ENCODE assay signal across 12 mouse cellular contexts in the genomic region with DNA sequence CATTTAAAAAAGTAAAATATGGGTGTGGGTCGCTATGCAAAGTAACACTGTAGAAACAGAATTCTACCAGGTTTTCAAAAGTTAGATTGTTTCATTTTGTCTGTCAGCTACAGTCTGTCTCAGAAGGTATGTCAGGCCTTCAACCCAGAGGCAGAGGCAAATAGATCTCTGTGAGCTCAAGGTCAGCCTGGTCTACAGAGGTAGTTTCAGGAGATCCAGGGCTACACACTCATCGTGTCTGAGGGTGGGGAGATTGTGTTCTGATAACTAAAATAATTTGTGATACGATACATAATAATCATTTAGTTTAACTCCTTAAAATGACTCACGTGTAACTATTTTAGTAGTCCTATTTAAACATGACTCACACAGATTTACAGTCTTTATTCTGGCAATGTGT. TPM values are rescaled to one million over a fixed set of nuclear protein-coding genes. Genes with fewer than 3 reads are reported as not detected.
A peak's percentile ranks its signal among the peaks of the same experiment; 100 is the strongest.
DNase-seq lines count a peak whose midpoint lies in the region; ATAC-seq and TF ChIP-seq lines count a peak whose summit lies in the region.
"Had no signal": no experiment of that assay in that cellular context is flagged by ENCODE, and none has a peak within 500 bp of the region (broad histone marks: within the 10 kb centered on the region; RNA-seq: fewer than 3 reads in every experiment).

No protein-coding gene starts in this region.

- H3K27me3 ChIP-seq in lung, embryonic 15.5 days = 0 out of 2 replicates have a peak, but pooled peaks cover 4% of the 10 kb centered on the region
- H3K27me3 ChIP-seq in embryonic facial prominence, embryonic 15.5 days = no peaks in the 10 kb centered on the region
- H3K27me3 ChIP-seq in hindbrain, postnatal 0 days (ENCODE audit: insufficient read depth, low read length) = no peaks in the 10 kb centered on the region
- H3K27me3 ChIP-seq in neural tube, embryonic 13.5 days = peaks cover 14% of the 10 kb centered on the region

- H3K9ac ChIP-seq in lung, embryonic 15.5 days = peak overlapping the region; percentile 32; the same call in 1 of the 2 replicates
- no peak overlapping the region for H3K9ac ChIP-seq in embryonic facial prominence, embryonic 15.5 days
- H3K9ac ChIP-seq in hindbrain, postnatal 0 days (replicated peaks; ENCODE audit: low read length) = no peak overlapping the region
- H3K9ac ChIP-seq in neural tube, embryonic 13.5 days = no peak overlapping the region

- no peaks in the 10 kb centered on the region for H3K9me3 ChIP-seq in lung, embryonic 15.5 days
- no peaks in the 10 kb centered on the region for H3K9me3 ChIP-seq in embryonic facial prominence, embryonic 15.5 days (replicated peaks)
- no peaks in the 10 kb centered on the region for H3K9me3 ChIP-seq in hindbrain, postnatal 0 days (ENCODE audit: low read length)
- peaks cover 10% of the 10 kb centered on the region; the same call in 1 of the 2 replicates for H3K9me3 ChIP-seq in neural tube, embryonic 13.5 days

- TF ChIP-seq CTCF in hindbrain, postnatal 0 days (IDR thresholded peaks at IDR 0.05; ENCODE audit: low read depth) = no peak

- peak overlapping the region; percentile 67; the same call in 1 of the 2 replicates for H3K4me3 ChIP-seq in lung, embryonic 15.5 days
- peak overlapping the region; percentile 62; the same call in 1 of the 2 replicates for H3K4me3 ChIP-seq in embryonic facial prominence, embryonic 15.5 days (replicated peaks)
- H3K4me3 ChIP-seq in hindbrain, postnatal 0 days (ENCODE audit: low read length) = no peak overlapping the region
- H3K4me3 ChIP-seq in neural tube, embryonic 13.5 days = peak overlapping the region; percentile 54; the same call in 1 of the 2 replicates

- DNase-seq in lung, postnatal 4 days = no peak
- no peak for DNase-seq in hindbrain, postnatal 0 days (ENCODE audit: low spot score)
- no peak for DNase-seq in spleen, adult 18-20 months
- DNase-seq in urinary bladder, postnatal 14 days (ENCODE audit: low spot score) = no peak
- no peak for DNase-seq in adrenal gland, postnatal 25 days
- DNase-seq: kidney, adult 2 months had no signal

- peaks cover 10% of the 10 kb centered on the region; the same call in 1 of the 2 replicates for H3K4me1 ChIP-seq in lung, embryonic 15.5 days
- peaks cover 10% of the 10 kb centered on the region for H3K4me1 ChIP-seq in embryonic facial prominence, embryonic 15.5 days
- H3K4me1 ChIP-seq in hindbrain, postnatal 0 days (ENCODE audit: insufficient read depth, low read length) = peaks cover 10% of the 10 kb centered on the region; the same call in 1 of the 2 replicates
- H3K4me1 ChIP-seq in neural tube, embryonic 13.5 days (replicated peaks) = peaks cover 15% of the 10 kb centered on the region

- no peak for ATAC-seq in lung, embryonic 15.5 days (ENCODE audit: borderline replicate concordance, extremely low read depth, low FRiP score, low TSS enrichment)
- ATAC-seq in embryonic facial prominence, embryonic 15.5 days (ENCODE audit: insufficient number of reproducible peaks, low FRiP score, low TSS enrichment, low read depth) = no peak
- no peak for ATAC-seq in hindbrain, postnatal 0 days
- no peak for ATAC-seq in neural tube, embryonic 13.5 days (ENCODE audit: low read depth)

- no peak overlapping the region for H3K27ac ChIP-seq in lung, embryonic 15.5 days
- H3K27ac ChIP-seq in embryonic facial prominence, embryonic 15.5 days (replicated peaks) = no peak overlapping the region
- no peak overlapping the region for H3K27ac ChIP-seq in hindbrain, postnatal 0 days
- H3K27ac ChIP-seq in neural tube, embryonic 13.5 days (replicated peaks) = no peak overlapping the region

- WGBS in lung, embryonic 15.5 days = 85% methylated on average over 4 of the region's 4 CpGs
- WGBS in embryonic facial prominence, embryonic 15.5 days = 90% methylated on average over 4 of the region's 4 CpGs
- WGBS in hindbrain, postnatal 0 days = 92% methylated on average over 4 of the region's 4 CpGs
- WGBS in neural tube, embryonic 13.5 days = 95% methylated on average over 4 of the region's 4 CpGs

- peaks cover 31% of the 10 kb centered on the region for H3K36me3 ChIP-seq in lung, embryonic 15.5 days
- peaks cover 34% of the 10 kb centered on the region for H3K36me3 ChIP-seq in embryonic facial prominence, embryonic 15.5 days
- H3K36me3 ChIP-seq in hindbrain, postnatal 0 days (ENCODE audit: insufficient read depth, low read length) = peaks cover 14% of the 10 kb centered on the region; the same call in 1 of the 2 replicates
- peaks cover 34% of the 10 kb centered on the region for H3K36me3 ChIP-seq in neural tube, embryonic 13.5 days

- H3K4me2 ChIP-seq in lung, embryonic 15.5 days = peak overlapping the region; percentile 77
- H3K4me2 ChIP-seq in embryonic facial prominence, embryonic 15.5 days (replicated peaks) = peak overlapping the region; percentile 72; the same call in 1 of the 2 replicates
- H3K4me2 ChIP-seq in hindbrain, postnatal 0 days (ENCODE audit: low read depth, low read length) = peak overlapping the region; percentile 84; the same call in 1 of the 2 replicates
- H3K4me2 ChIP-seq in neural tube, embryonic 13.5 days = peak overlapping the region; percentile 78

RNA-seq across cellular contexts. Expression of a gene that starts 1.6 kb away (rescaled TPM):
- polyA plus RNA-seq in lung, embryonic 15.5 days (2015; fragmentation: Nextera tagmentation; extraction: Ambion mirVana) = 7.8 and 8.3 TPM in 2 replicates
- 6.6 and 9.3 TPM in 2 replicates for polyA plus RNA-seq in embryonic facial prominence, embryonic 15.5 days (2015; fragmentation: Nextera tagmentation; extraction: Ambion mirVana)
- 9.4 and 14.2 TPM in 2 replicates for total RNA-seq in hindbrain, postnatal 0 days (2014; rRNA removed)
- 6.4 and 7.0 TPM in 2 replicates for polyA plus RNA-seq in hindbrain, postnatal 0 days (2015; fragmentation: Nextera tagmentation; extraction: Ambion mirVana)
- polyA plus RNA-seq in neural tube, embryonic 13.5 days (2015; fragmentation: Nextera tagmentation; extraction: Ambion mirVana) = 6.9 and 8.7 TPM in 2 replicates
- 10.3 and 17.2 TPM in 2 replicates for total RNA-seq in adrenal gland, postnatal 25 days (2021)

RNA-seq across cellular contexts. Expression of a gene that starts 6.9 kb away (rescaled TPM):
- polyA plus RNA-seq in lung, embryonic 15.5 days (2015; fragmentation: Nextera tagmentation; extraction: Ambion mirVana) = 7.4 and 7.7 TPM in 2 replicates
- polyA plus RNA-seq in embryonic facial prominence, embryonic 15.5 days (2015; fragmentation: Nextera tagmentation; extraction: Ambion mirVana) = 8.3 and 8.9 TPM in 2 replicates
- total RNA-seq in hindbrain, postnatal 0 days (2014; rRNA removed) = 6.6 and 7.0 TPM in 2 replicates
- polyA plus RNA-seq in hindbrain, postnatal 0 days (2015; fragmentation: Nextera tagmentation; extraction: Ambion mirVana) = 8.1 and 8.2 TPM in 2 replicates
- 19.1 and 20.6 TPM in 2 replicates for polyA plus RNA-seq in neural tube, embryonic 13.5 days (2015; fragmentation: Nextera tagmentation; extraction: Ambion mirVana)
- total RNA-seq in adrenal gland, postnatal 25 days (2021) = 6.0 and 6.6 TPM in 2 replicates

RNA-seq across cellular contexts. Expression of a gene that starts 17.1 kb away (rescaled TPM):
- 23.7 and 28.3 TPM in 2 replicates for polyA plus RNA-seq in lung, embryonic 15.5 days (2015; fragmentation: Nextera tagmentation; extraction: Ambion mirVana)
- 23.5 and 23.8 TPM in 2 replicates for polyA plus RNA-seq in embryonic facial prominence, embryonic 15.5 days (2015; fragmentation: Nextera tagmentation; extraction: Ambion mirVana)
- total RNA-seq in hindbrain, postnatal 0 days (2014; rRNA removed) = 4.1 and 8.3 TPM in 2 replicates
- 8.2 and 10.1 TPM in 2 replicates for polyA plus RNA-seq in hindbrain, postnatal 0 days (2015; fragmentation: Nextera tagmentation; extraction: Ambion mirVana)
- polyA plus RNA-seq in neural tube, embryonic 13.5 days (2015; fragmentation: Nextera tagmentation; extraction: Ambion mirVana) = 16.0 and 17.1 TPM in 2 replicates
- 16.1 and 18.3 TPM in 2 replicates for total RNA-seq in adrenal gland, postnatal 25 days (2021)

RNA-seq across cellular contexts. Expression of a gene that starts 17.1 kb away (rescaled TPM):
- polyA plus RNA-seq in lung, embryonic 15.5 days (2015; fragmentation: Nextera tagmentation; extraction: Ambion mirVana) = 212 and 218 TPM in 2 replicates
- 237 and 239 TPM in 2 replicates for polyA plus RNA-seq in embryonic facial prominence, embryonic 15.5 days (2015; fragmentation: Nextera tagmentation; extraction: Ambion mirVana)
- total RNA-seq in hindbrain, postnatal 0 days (2014; rRNA removed) = 45.2 and 50.5 TPM in 2 replicates
- polyA plus RNA-seq in hindbrain, postnatal 0 days (2015; fragmentation: Nextera tagmentation; extraction: Ambion mirVana) = 291 and 298 TPM in 2 replicates
- polyA plus RNA-seq in neural tube, embryonic 13.5 days (2015; fragmentation: Nextera tagmentation; extraction: Ambion mirVana) = 260 and 271 TPM in 2 replicates
- total RNA-seq in adrenal gland, postnatal 25 days (2021) = 181 and 191 TPM in 2 replicates

RNA-seq across cellular contexts. Expression of a gene that starts 43.1 kb away (rescaled TPM):
- polyA plus RNA-seq in lung, embryonic 15.5 days (2015; fragmentation: Nextera tagmentation; extraction: Ambion mirVana) = not detected in 2 replicates
- 1.7 and 1.8 TPM in 2 replicates for polyA plus RNA-seq in embryonic facial prominence, embryonic 15.5 days (2015; fragmentation: Nextera tagmentation; extraction: Ambion mirVana)
- not detected in 2 replicates for total RNA-seq in hindbrain, postnatal 0 days (2014; rRNA removed)
- polyA plus RNA-seq in hindbrain, postnatal 0 days (2015; fragmentation: Nextera tagmentation; extraction: Ambion mirVana) = not detected in 2 replicates
- not detected in 2 replicates for polyA plus RNA-seq in neural tube, embryonic 13.5 days (2015; fragmentation: Nextera tagmentation; extraction: Ambion mirVana)
- total RNA-seq in adrenal gland, postnatal 25 days (2021) = not detected in 2 replicates
- total RNA-seq: adrenal gland, adult 18-20 months; megakaryocyte-erythroid progenitor cell, adult 5-6 weeks had no signal
- polyA plus RNA-seq: kidney, adult 2 months; spleen, adult 2 months had no signal
